Mouse (Mus musculus) erythroblast, embryonic 14.5 days (primary cell): ENCODE results near the gene Tbcel. TPM values are rescaled to one million over a fixed set of nuclear protein-coding genes. Genes with fewer than 3 reads are reported as not detected.

Experiments used
- H3K27me3 ChIP-seq: 2 replicates; pipeline ENCODE4 v1.6.1; 2012; ENCODE audit warnings: inconsistent platforms; ENCODE audit not compliant: control insufficient read depth
- H3K36me3 ChIP-seq: 2 replicates; pipeline ENCODE4 v1.6.1; 2012; ENCODE audit warnings: mild to moderate bottlenecking, inconsistent platforms; ENCODE audit not compliant: control insufficient read depth
- H3K4me1 ChIP-seq: 2 replicates; pipeline ENCODE4 v1.6.1; 2012; ENCODE audit warnings: inconsistent platforms; ENCODE audit not compliant: control insufficient read depth
- H3K4me3 ChIP-seq: replicated peaks from 2 replicates; pipeline ENCODE3; 2012; ENCODE audit warnings: moderate library complexity, mild to moderate bottlenecking, inconsistent platforms
- H3K9me3 ChIP-seq: 2 replicates; pipeline ENCODE4 v1.6.1; 2012; ENCODE audit warnings: low read length, inconsistent platforms, mixed read lengths; ENCODE audit not compliant: control insufficient read depth
- GATA1 ChIP-seq: IDR thresholded peaks from 2 replicates; pipeline ENCODE4 v1.6.1; 2012; ENCODE audit warnings: low read length, inconsistent platforms, mixed read lengths
- TAL1 ChIP-seq: IDR thresholded peaks from 3 replicates; pipeline ENCODE4 v1.6.1; 2012; ENCODE audit warnings: low read length, inconsistent platforms, mixed read lengths
- polyA plus RNA-seq: library from polyadenylated mRNA; stranded (reverse); fragments of >175 nt; gene quantifications from 2 replicates; pipeline ENCODE4 v1.2.3, GENCODE M21; 2012

The Tbcel gene
- polyA plus RNA-seq, 1 experiment = 3.1 TPM

DNA sequence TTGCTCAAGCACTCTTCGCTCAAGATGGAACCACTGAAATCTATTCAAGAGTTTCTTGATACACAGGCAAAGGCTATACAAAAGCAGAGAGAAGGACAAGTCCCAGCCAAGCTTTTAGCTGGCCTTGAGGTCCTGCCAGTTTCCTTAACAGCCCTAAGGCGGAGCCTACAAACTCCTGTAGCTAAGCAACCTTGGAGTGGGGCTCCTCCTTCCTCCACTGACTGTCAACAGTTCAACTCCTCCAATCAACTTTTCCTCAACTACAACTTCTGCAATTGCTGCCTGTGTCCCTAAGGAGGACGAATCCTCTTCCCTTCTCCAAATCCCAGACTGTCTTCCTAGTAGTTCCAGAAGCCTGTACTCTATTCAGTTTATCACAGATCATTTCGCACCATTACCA lies 36.4 kb downstream of the Tbcel start:
- no peak for TF ChIP-seq TAL1
- TF ChIP-seq GATA1 = no peak

DNA sequence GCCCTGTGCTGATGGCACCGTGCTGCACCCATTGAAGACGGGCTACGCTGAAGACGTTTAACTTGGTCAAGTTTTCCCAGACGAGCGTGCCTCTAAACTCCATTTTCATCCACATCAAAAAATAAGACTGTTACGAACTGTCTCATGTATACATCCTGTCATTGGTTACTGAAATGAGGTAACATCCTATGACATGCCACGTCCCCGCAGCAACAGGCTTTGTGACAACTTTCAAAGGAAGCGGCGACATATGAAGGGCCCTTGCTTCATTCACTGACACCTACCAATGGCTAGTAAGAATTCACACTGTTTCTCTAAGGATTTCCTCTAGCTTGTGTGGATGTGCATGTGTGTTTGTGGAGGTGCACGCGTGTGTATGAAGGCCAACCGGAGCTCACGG lies 38.3 kb downstream of the Tbcel start:
- peaks cover 23% of the 10 kb centered on the region for H3K36me3 ChIP-seq
- H3K4me3 ChIP-seq = no peak overlapping the region
- TF ChIP-seq TAL1 (no peak), GATA1 (no peak)
- no peaks in the 10 kb centered on the region for H3K9me3 ChIP-seq
- H3K4me1 ChIP-seq = peaks cover 64% of the 10 kb centered on the region
- no peaks in the 10 kb centered on the region for H3K27me3 ChIP-seq

More for the DNA sequence above, 36.4 kb downstream of the Tbcel start:
- H3K4me3 ChIP-seq = peak overlapping the region; percentile 88
- H3K36me3 ChIP-seq = peaks cover 13% of the 10 kb centered on the region
- H3K27me3 ChIP-seq = peaks cover 2% of the 10 kb centered on the region; the same call in 1 of the 2 replicates
- H3K9me3 ChIP-seq = no peaks in the 10 kb centered on the region
- peaks cover 61% of the 10 kb centered on the region for H3K4me1 ChIP-seq

DNA sequence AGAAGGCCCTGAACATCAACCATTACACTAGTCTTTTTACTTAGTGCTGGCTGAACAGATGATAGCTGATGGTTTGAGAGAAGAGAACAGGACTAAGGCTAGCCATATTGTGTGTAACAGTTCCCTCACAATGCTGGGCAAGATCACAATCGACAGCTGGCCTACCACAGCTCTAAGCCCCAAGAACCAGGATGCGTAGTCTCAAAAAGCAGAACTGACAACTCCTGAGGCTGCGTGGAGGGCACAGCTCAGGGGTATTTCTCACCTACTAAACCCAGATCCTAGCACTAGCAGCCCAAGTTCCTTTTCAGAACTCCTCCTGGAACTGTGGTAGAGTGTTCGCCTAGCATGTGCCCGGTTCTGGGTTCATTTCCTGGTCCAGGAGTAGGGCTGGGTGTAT lies 39.2 kb downstream of the Tbcel start:
- peaks cover 66% of the 10 kb centered on the region for H3K4me1 ChIP-seq
- no peaks in the 10 kb centered on the region for H3K9me3 ChIP-seq
- no peak overlapping the region for H3K4me3 ChIP-seq
- TF ChIP-seq TAL1 = no peak
- no peak for TF ChIP-seq GATA1
- H3K27me3 ChIP-seq = no peaks in the 10 kb centered on the region
- H3K36me3 ChIP-seq = peaks cover 25% of the 10 kb centered on the region

DNA sequence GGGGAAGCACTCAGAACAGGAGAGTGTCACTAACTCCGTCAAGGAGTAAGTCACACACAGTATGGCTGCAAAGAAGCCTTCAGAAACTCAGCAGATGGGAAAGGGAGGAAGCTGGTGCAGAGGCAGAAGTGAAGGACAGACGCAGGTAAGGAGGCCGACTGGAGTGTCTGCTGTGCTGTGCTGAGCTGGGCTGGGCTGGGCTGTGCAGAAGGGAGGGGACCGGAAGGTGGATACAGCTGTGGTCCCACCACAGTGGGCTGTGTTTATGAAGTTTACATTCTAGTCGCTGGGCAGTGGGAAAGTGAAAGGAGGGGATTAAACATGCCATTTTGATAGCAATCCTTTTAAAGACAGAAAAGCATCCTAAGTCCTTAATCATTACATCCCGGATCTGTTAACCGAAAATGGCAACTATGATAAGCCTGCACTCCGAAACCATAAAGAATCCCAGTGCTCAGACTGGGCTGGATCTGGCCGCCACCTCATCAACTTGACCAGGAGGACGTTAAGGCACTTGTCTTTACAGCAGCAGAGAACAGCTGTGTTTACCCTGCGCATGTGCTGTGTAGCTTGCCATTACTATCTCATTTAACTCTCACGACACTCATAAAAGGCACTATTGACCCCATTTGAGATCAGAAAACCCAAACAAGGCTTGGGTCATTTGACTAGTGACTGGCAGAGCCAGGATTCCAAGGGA lies 40.3 kb downstream of the Tbcel start:
- no peaks in the 10 kb centered on the region for H3K9me3 ChIP-seq
- H3K27me3 ChIP-seq = no peaks in the 10 kb centered on the region
- no peak overlapping the region for H3K4me3 ChIP-seq
- peaks cover 25% of the 10 kb centered on the region for H3K36me3 ChIP-seq
- TF ChIP-seq GATA1 (no peak), TAL1 (no peak)
- H3K4me1 ChIP-seq = peaks cover 70% of the 10 kb centered on the region

DNA sequence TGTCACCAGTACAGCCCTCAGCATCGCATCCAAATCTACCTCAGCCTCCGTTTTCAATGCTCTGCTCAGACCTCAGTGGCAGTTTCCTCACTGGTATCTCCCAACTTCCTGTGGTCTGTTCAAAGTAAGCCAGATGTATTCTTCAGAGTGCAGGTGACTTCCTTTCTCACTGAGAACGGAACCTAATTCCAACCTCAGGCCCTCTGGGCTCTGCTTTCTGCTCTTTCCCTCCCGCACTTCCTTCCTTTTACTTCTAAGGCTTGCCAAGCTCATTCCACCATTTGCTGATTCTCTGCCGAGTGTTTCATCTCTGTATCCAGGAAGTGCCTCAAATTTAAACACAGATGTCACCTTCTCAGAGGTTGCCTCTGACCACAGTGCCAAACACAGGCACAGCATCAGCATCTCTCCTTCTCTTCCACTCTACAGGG lies 41.9 kb downstream of the Tbcel start:
- Histone ChIP-seq H3K4me3 (no peak overlapping the region), H3K4me1 (peaks cover 71% of the 10 kb centered on the region), H3K36me3 (peaks cover 26% of the 10 kb centered on the region)

DNA sequence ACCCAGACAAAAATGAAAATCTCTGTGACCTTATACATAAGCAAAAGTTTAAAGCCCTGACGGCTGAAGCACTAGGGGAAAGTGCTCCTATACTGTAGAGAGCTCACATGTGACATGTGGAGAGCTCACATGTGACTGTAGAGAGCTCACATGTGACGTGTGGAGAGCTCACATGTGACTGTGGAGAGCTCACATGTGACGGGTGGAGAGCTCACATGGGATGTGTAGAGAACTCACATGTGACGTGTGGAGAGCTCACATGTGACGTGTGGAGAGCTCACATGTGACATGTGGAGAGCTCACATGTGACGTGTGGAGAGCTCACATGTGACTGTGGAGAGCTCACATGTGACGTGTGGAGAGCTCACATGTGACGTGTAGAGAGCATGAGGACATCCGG lies 43.4 kb downstream of the Tbcel start:
- H3K4me3 ChIP-seq = no peak overlapping the region
- no peak for TF ChIP-seq TAL1
- no peak for TF ChIP-seq GATA1
- H3K4me1 ChIP-seq = peaks cover 76% of the 10 kb centered on the region
- H3K9me3 ChIP-seq = no peaks in the 10 kb centered on the region
- no peaks in the 10 kb centered on the region for H3K27me3 ChIP-seq
- peaks cover 32% of the 10 kb centered on the region for H3K36me3 ChIP-seq

More for the DNA sequence above, 41.9 kb downstream of the Tbcel start:
- H3K27me3 ChIP-seq = no peaks in the 10 kb centered on the region
- no peak for TF ChIP-seq GATA1
- no peak for TF ChIP-seq TAL1
- no peaks in the 10 kb centered on the region for H3K9me3 ChIP-seq

DNA sequence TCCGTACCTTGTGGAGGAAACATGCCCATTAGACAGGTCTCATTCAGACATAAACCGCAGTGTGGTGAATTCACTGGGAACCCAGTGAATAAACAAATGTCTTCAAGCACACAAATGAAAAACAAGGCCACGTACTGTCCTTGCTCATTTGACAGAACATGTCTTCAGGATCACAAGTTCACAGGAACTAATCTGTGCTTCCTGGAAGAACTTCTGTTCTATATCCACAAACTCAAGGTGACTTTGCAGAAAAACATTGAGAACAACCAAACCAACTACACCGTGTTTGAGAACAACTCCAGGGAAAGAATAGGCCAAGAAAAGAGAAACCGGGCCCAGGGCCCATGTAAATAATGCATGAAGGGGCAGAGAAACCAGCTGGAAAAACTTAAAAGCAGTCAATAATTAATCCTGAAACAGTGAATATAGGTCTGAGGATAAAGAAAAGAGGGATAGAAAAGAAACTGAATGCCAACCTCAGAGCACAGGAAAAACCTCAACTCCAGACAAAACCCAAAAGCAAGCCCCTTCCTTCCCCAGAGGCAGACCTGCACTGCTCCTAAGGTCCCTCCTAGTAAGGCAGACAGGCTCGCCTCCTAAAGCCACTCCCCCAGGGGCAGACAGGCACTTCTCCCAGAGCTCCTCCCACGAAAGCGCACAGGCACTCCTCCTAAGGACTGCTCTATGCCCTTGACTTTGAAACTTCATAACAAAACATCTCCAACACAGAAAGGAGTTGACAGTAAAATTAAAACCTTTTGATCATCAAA lies 44.2 kb downstream of the Tbcel start:
- Histone ChIP-seq H3K9me3 (no peaks in the 10 kb centered on the region), H3K4me3 (peak overlapping the region; percentile 64), H3K4me1 (peaks cover 83% of the 10 kb centered on the region), H3K27me3 (no peaks in the 10 kb centered on the region), H3K36me3 (peaks cover 38% of the 10 kb centered on the region)
- TF ChIP-seq GATA1 = no peak
- TF ChIP-seq TAL1 = no peak

DNA sequence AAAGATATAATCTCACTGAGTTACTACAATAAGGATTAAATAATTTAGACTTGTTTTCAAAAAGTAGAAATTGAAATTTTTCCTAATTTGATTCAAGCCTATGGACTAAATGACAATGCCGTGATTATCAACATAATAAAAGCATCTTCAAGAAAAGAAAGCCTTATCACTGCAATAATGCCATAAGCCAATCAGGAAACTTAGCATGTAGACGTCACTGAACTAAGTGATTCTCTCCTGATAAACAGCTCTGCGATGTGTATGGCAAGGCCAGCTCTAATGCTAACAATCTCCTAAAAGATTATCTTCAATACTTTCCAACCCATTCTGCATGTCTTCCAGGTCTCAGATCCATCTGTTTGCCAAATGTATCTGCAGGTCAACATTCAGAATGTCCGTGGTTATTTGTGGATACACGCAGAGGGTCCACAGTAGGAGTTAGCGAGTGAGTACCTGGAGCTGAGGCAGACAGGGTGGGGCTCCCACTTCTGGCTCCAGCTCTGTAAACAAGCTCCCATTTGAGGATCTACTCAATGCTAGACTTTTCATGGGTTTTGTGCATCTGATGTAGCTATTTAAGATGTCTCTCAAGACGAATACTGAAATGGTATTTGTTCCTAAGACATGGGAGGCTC lies 44.9 kb downstream of the Tbcel start:
- Histone ChIP-seq H3K4me1 (peaks cover 87% of the 10 kb centered on the region), H3K4me3 (peak overlapping the region; percentile 64), H3K27me3 (no peaks in the 10 kb centered on the region), H3K9me3 (no peaks in the 10 kb centered on the region), H3K36me3 (peaks cover 45% of the 10 kb centered on the region)
- peak; percentile 32; the same call in 1 of the 2 replicates for TF ChIP-seq GATA1
- TF ChIP-seq TAL1 = no peak

DNA sequence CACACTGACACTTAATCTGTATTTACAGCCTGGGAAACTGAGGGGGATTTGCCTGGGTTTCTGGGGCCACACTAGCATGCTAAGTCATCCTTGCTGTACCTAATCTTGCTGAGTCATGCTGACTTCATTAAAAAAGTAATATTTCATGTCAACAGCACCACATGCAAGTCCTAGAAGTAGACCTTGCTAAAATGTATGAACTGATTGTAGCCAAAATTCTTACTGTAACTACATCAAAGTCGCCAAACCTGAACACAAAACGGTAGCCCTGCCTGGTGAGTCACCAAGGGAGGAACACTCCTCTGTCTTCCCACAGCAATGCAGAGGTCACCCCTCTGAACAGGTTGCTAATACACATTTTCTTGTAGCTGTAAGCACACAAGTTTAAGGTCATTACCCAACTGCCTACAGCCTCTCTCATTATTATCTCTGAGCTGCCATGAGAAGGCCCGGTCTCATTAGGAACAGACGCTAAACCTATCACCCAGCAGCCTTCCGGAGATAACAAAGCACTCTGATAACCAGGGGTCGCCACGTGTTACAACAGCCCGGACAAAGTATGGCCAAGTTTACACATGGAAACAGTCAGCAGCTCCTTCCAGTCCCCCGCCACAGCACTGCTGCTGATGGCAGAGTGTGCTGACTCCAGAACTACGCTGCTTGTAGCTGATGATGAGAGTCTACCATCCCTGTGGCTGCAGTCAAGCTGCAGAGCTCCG lies 46.1 kb downstream of the Tbcel start:
- H3K4me3 ChIP-seq = peak overlapping the region; percentile 64
- H3K4me1 ChIP-seq = peaks cover 84% of the 10 kb centered on the region
- peak; percentile 29; the same call in 1 of the 3 replicates for TF ChIP-seq TAL1
- TF ChIP-seq GATA1 = peak; percentile 72
- no peaks in the 10 kb centered on the region for H3K9me3 ChIP-seq
- no peaks in the 10 kb centered on the region for H3K27me3 ChIP-seq
- peaks cover 52% of the 10 kb centered on the region for H3K36me3 ChIP-seq
